ENCODE assay signal across 28 mouse cellular contexts in genomic region chr5:143068382-143068781, GRCm38 (mm10). TPM values are rescaled to one million over a fixed set of nuclear protein-coding genes. Genes with fewer than 3 reads are reported as not detected.
DNase-seq lines count a peak whose midpoint lies in the region; ATAC-seq and TF ChIP-seq lines count a peak whose summit lies in the region.
"Had no signal": no experiment of that assay in that cellular context is flagged by ENCODE, and none has a peak within 500 bp of the region (broad histone marks: within the 10 kb centered on the region; RNA-seq: fewer than 3 reads in every experiment).

No protein-coding gene starts in this region.

- peaks cover 56% of the 10 kb centered on the region for H3K4me1 ChIP-seq in liver, embryonic 12.5 days
- peaks cover 5% of the 10 kb centered on the region for H3K4me1 ChIP-seq in liver, postnatal 0 days (ENCODE audit: insufficient read depth)
- peaks cover 48% of the 10 kb centered on the region for H3K4me1 ChIP-seq in liver, embryonic 13.5 days (replicated peaks)
- H3K4me1 ChIP-seq in kidney, adult 2 months (ENCODE audit: control insufficient read depth, insufficient read depth, low read length), result no peaks in the 10 kb centered on the region
- H3K4me1 ChIP-seq: embryonic facial prominence, embryonic 13.5 days; embryonic facial prominence, embryonic 15.5 days; forebrain, embryonic 10.5 days; forebrain, embryonic 12.5 days had no signal

- DNase-seq in heart, adult 11 months, result peak; percentile 59
- no peak for DNase-seq in heart, postnatal 25 days (ENCODE audit: low spot score)
- no peak for DNase-seq in liver, postnatal 0 days
- no peak for DNase-seq in liver, embryonic 13.5 days
- no peak for DNase-seq in adrenal gland, adult 2 months
- DNase-seq in kidney, adult 2 months, result no peak
- DNase-seq: adrenal gland, adult 8-10 months; adrenal gland, postnatal 14 days; adrenal gland, postnatal 36 days; B cell, adult 2 months; cerebellum, adult 11 months; cerebellum, adult 18-20 months; cerebellum, adult 8-10 months; cerebellum, adult 9-11 months; cerebellum, postnatal 14 days; cerebellum, postnatal 36 days; embryo, embryonic 11 days had no signal

- H3K9ac ChIP-seq in liver, embryonic 12.5 days, result no peak overlapping the region
- H3K9ac ChIP-seq in liver, postnatal 0 days (replicated peaks), result no peak overlapping the region
- H3K9ac ChIP-seq in liver, embryonic 13.5 days, result no peak overlapping the region
- H3K9ac ChIP-seq: embryonic facial prominence, embryonic 13.5 days; embryonic facial prominence, embryonic 15.5 days; forebrain, embryonic 12.5 days had no signal

- no peaks in the 10 kb centered on the region for H3K9me3 ChIP-seq in liver, embryonic 12.5 days (replicated peaks)
- no peaks in the 10 kb centered on the region for H3K9me3 ChIP-seq in liver, postnatal 0 days (ENCODE audit: low read length)
- H3K9me3 ChIP-seq in liver, embryonic 13.5 days (replicated peaks), result no peaks in the 10 kb centered on the region
- H3K9me3 ChIP-seq: embryonic facial prominence, embryonic 13.5 days; embryonic facial prominence, embryonic 15.5 days; forebrain, embryonic 10.5 days; forebrain, embryonic 12.5 days; G1E had no signal

- intact Hi-C loops in heart, postnatal 25 days (cut with DNase I), result loop anchor here (5.0 kb wide), 1 partner anchor 301 kb away; no protein-coding TSS in a partner anchor

- no peaks in the 10 kb centered on the region for H3K27me3 ChIP-seq in liver, embryonic 12.5 days (replicated peaks)
- H3K27me3 ChIP-seq in liver, postnatal 0 days (ENCODE audit: insufficient read depth, low read length), result no peaks in the 10 kb centered on the region
- no peaks in the 10 kb centered on the region for H3K27me3 ChIP-seq in liver, embryonic 13.5 days
- no peaks in the 10 kb centered on the region for H3K27me3 ChIP-seq in kidney, adult 2 months (replicated peaks; ENCODE audit: control insufficient read depth, insufficient read depth, low read length)
- H3K27me3 ChIP-seq: CH12.LX; embryonic facial prominence, embryonic 13.5 days; embryonic facial prominence, embryonic 15.5 days; forebrain, embryonic 12.5 days had no signal

- no peak for TF ChIP-seq POLR2A in kidney, adult 2 months (IDR thresholded peaks at IDR 0.05; ENCODE audit: low read depth, low read length)

- peaks cover 91% of the 10 kb centered on the region for H3K36me3 ChIP-seq in liver, embryonic 12.5 days
- peaks cover 61% of the 10 kb centered on the region for H3K36me3 ChIP-seq in liver, postnatal 0 days (replicated peaks; ENCODE audit: insufficient read depth, low read length)
- peaks cover 73% of the 10 kb centered on the region for H3K36me3 ChIP-seq in liver, embryonic 13.5 days
- H3K36me3 ChIP-seq in kidney, adult 2 months (ENCODE audit: control insufficient read depth, insufficient read depth, low read length), result peaks cover 2% of the 10 kb centered on the region

- TF ChIP-seq EP300 in liver, postnatal 0 days (IDR thresholded peaks at IDR 0.05; ENCODE audit: low read depth), result no peak

- no peak for TF ChIP-seq CTCF in liver, postnatal 0 days (IDR thresholded peaks at IDR 0.05; ENCODE audit: low read depth)
- no peak for TF ChIP-seq CTCF in kidney, adult 2 months (conservative IDR thresholded peaks at IDR 0.05; ENCODE audit: insufficient read depth, insufficient read length, low read depth, low read length)

- ATAC-seq in liver, embryonic 12.5 days, result no peak
- no peak for ATAC-seq in liver, postnatal 0 days
- no peak for ATAC-seq in liver, embryonic 13.5 days (ENCODE audit: low read depth)
- ATAC-seq: CD4-positive, CD25-positive, alpha-beta regulatory T cell, adult 4 months; forebrain, embryonic 14.5 days; forebrain, embryonic 16.5 days had no signal

- H3K4me2 ChIP-seq in liver, embryonic 12.5 days, result no peak overlapping the region
- H3K4me2 ChIP-seq in liver, postnatal 0 days (ENCODE audit: low read depth, low read length), result no peak overlapping the region
- no peak overlapping the region for H3K4me2 ChIP-seq in liver, embryonic 13.5 days
- H3K4me2 ChIP-seq: embryonic facial prominence, embryonic 13.5 days; embryonic facial prominence, embryonic 15.5 days; forebrain, embryonic 12.5 days had no signal

- no peak overlapping the region for H3K4me3 ChIP-seq in liver, embryonic 12.5 days
- H3K4me3 ChIP-seq in liver, postnatal 0 days (ENCODE audit: low read depth, low read length), result no peak overlapping the region
- H3K4me3 ChIP-seq in liver, embryonic 13.5 days (replicated peaks), result no peak overlapping the region
- H3K4me3 ChIP-seq in kidney, adult 2 months (ENCODE audit: insufficient read depth, low read depth, low read length), result no peak overlapping the region
- H3K4me3 ChIP-seq: embryonic facial prominence, embryonic 13.5 days; embryonic facial prominence, embryonic 15.5 days; erythroblast, embryonic 14.5 days; forebrain, embryonic 10.5 days; forebrain, embryonic 12.5 days had no signal

- 85% methylated on average over 3 of the region's 3 CpGs for WGBS in liver, embryonic 12.5 days (ENCODE audit: insufficient replicate concordance)
- 84% methylated on average over 3 of the region's 3 CpGs for WGBS in liver, postnatal 0 days (ENCODE audit: insufficient replicate concordance)
- WGBS in liver, embryonic 13.5 days (ENCODE audit: insufficient replicate concordance), result 81% methylated on average over 3 of the region's 3 CpGs
- 89% methylated on average over 3 of the region's 3 CpGs for WGBS in kidney, adult 2 months

- H3K27ac ChIP-seq in liver, embryonic 12.5 days, result peak overlapping the region; percentile 41
- no peak overlapping the region for H3K27ac ChIP-seq in liver, postnatal 0 days (ENCODE audit: low read depth)
- peak overlapping the region; percentile 86 for H3K27ac ChIP-seq in liver, embryonic 13.5 days
- H3K27ac ChIP-seq in kidney, adult 2 months (ENCODE audit: insufficient read depth, low read depth, low read length), result no peak overlapping the region
- H3K27ac ChIP-seq: embryonic facial prominence, embryonic 13.5 days; embryonic facial prominence, embryonic 15.5 days; forebrain, embryonic 10.5 days; forebrain, embryonic 12.5 days had no signal

RNA-seq across cellular contexts. Expression of gene Rnf216, which starts 44.4 kb away (rescaled TPM):
- total RNA-seq in heart, postnatal 25 days (2021), result 10 to 100 TPM; 22.8 to 26.2 TPM
- 28.5 and 30.1 TPM in 2 replicates for polyA plus RNA-seq in liver, embryonic 12.5 days (2016; fragmentation: Nextera tagmentation; extraction: Ambion mirVana)
- polyA plus RNA-seq in liver, postnatal 0 days (2015; fragmentation: Nextera tagmentation; extraction: Ambion mirVana), result 8.4 and 10.5 TPM in 2 replicates
- polyA plus RNA-seq in liver, embryonic 13.5 days (2015; fragmentation: Nextera tagmentation; extraction: Ambion mirVana), result 14.4 and 19.8 TPM in 2 replicates
- 10 to 100 TPM; 37.5 to 50.4 TPM for total RNA-seq in adrenal gland, adult 2 months (2021)
- 40.3 and 47.6 TPM in 2 replicates for polyA plus RNA-seq in adrenal gland, adult 2 months (2012; rRNA removed)
- 22.7 and 23.5 TPM in 2 replicates for polyA plus RNA-seq in kidney, adult 2 months (2012; rRNA removed)

Comparison
In these comparisons a context has a peak if more than half of its experiments do, and no peak if none do; other contexts are left out.
1. H3K27ac ChIP-seq: peak in liver, embryonic 12.5 days (single experiment) and liver, embryonic 13.5 days (single experiment); none in liver, postnatal 0 days (single experiment) and kidney, adult 2 months (single experiment).